In genomic region chrX:161018179-161018578, GRCm38 (mm10) we compare ENCODE assay signal across 21 mouse cellular contexts. TPM values are rescaled to one million over a fixed set of nuclear protein-coding genes. Genes with fewer than 3 reads are reported as not detected.
A peak's percentile ranks its signal among the peaks of the same experiment; 100 is the strongest.
DNase-seq lines count a peak whose midpoint lies in the region; TF ChIP-seq lines count a peak whose summit lies in the region.
"Had no signal": no experiment of that assay in that cellular context is flagged by ENCODE, and none has a peak within 500 bp of the region (broad histone marks: within the 10 kb centered on the region; RNA-seq: fewer than 3 reads in every experiment).

No protein-coding gene starts in this region.

- no peak for TF ChIP-seq POLR2A in cortical plate, adult 2 months (IDR thresholded peaks at IDR 0.05; ENCODE audit: extremely low read depth, insufficient read depth, low read length)

- H3K4me3 ChIP-seq in cortical plate, adult 2 months (ENCODE audit: insufficient read depth, low read length): no peak overlapping the region
- H3K4me3 ChIP-seq: embryonic facial prominence, embryonic 10.5 days; embryonic facial prominence, embryonic 12.5 days; forebrain, embryonic 13.5 days; forebrain, embryonic 15.5 days had no signal

- 0 out of 2 replicates have a peak overlapping the region, but pooled peaks have one; percentile 29 for H3K27ac ChIP-seq in cortical plate, adult 2 months (ENCODE audit: insufficient read depth, low read length)
- H3K27ac ChIP-seq: embryonic facial prominence, embryonic 10.5 days; embryonic facial prominence, embryonic 12.5 days; forebrain, embryonic 13.5 days; forebrain, embryonic 15.5 days had no signal

- no peak for TF ChIP-seq CTCF in cortical plate, adult 2 months (IDR thresholded peaks at IDR 0.05; ENCODE audit: extremely low read depth, insufficient read depth, low read length)

- H3K4me1 ChIP-seq in cortical plate, adult 2 months (ENCODE audit: control insufficient read depth, insufficient read depth, low read length): no peaks in the 10 kb centered on the region; the same call in 1 of the 2 replicates
- H3K4me1 ChIP-seq: embryonic facial prominence, embryonic 12.5 days; forebrain, embryonic 13.5 days; forebrain, embryonic 15.5 days had no signal

- DNase-seq in left cerebral cortex, adult 18-20 months (ENCODE audit: low spot score in 2 of 2): peak; percentile 25 to 31
- no peak for DNase-seq in left cerebral cortex, adult 11 months (ENCODE audit: low spot score)
- peak; percentile 20 to 25 for DNase-seq in right cerebral cortex, adult 2 months (ENCODE audit: low spot score in 2 of 2)
- no peak for DNase-seq in right cerebral cortex, postnatal 10 days (ENCODE audit: low spot score in 2 of 2)
- DNase-seq in brain, adult 2 months (ENCODE audit: low read depth, low spot score): peak; percentile 72
- no peak for DNase-seq in kidney, adult 8-10 months
- DNase-seq: adrenal gland, adult 8-10 months; adrenal gland, postnatal 14 days; adrenal gland, postnatal 36 days; cerebellum, adult 11 months; cerebellum, adult 18-20 months; cerebellum, adult 8-10 months; cerebellum, adult 9-11 months; cerebellum, postnatal 14 days; cerebellum, postnatal 36 days; forebrain, postnatal 0 days had no signal

RNA-seq across cellular contexts. Expression of gene Cdkl5, which starts 23.7 kb away (rescaled TPM):
- 100 to 1,000 TPM; 139 to 148 TPM for total RNA-seq in left cerebral cortex, adult 18-20 months (2021)
- 38.8 and 39.7 TPM in 2 replicates for polyA plus RNA-seq in cortical plate, adult 2 months (2012; rRNA removed)

Comparison
In these comparisons a context has a peak if more than half of its experiments do, and no peak if none do; other contexts are left out.
1. DNase-seq: peak in left cerebral cortex, adult 18-20 months (2 of 2), right cerebral cortex, adult 2 months (2 of 2) and brain, adult 2 months (single experiment); none in left cerebral cortex, adult 11 months (single experiment), right cerebral cortex, postnatal 10 days (0 of 2) and kidney, adult 8-10 months (0 of 2).